Mouse (Mus musculus) adrenal gland, postnatal 0 days (tissue): ENCODE results near the gene Vmn1r81. TPM values are rescaled to one million over a fixed set of nuclear protein-coding genes. Genes with fewer than 3 reads are reported as not detected.

Experiments
- polyA plus RNA-seq: library from polyadenylated mRNA; unstranded; fragments of >200 nt; fragmentation: Nextera tagmentation; extraction: Ambion mirVana; gene quantifications from 2 replicates; pipeline ENCODE4 v1.2.1, GENCODE M21; 2015

Vmn1r81 gene
- not detected in 2 replicates for polyA plus RNA-seq

DNA sequence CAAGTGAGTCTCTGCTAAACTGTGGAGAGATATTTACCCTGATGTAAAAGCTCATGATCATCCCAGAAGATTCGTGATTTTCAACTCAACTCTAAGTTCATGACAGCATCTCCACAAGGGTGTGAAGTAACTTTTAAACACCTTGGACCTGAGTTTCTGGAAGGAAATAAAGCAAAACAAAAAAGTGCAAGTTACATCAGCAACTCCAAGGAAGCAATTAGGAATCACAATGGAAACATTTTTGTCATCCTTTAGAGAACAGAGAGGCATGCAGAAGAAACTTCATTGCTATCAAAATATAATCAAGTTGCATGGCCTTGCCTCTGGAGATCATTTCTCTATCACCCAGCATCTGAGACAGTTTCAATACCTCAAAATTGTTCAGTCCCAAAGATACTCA lies at the start of gene Vmn1r81:
Gene Vmn1r81 (minus strand): TSS at position 101 of the 400 bp plus-strand sequence.

DNA sequence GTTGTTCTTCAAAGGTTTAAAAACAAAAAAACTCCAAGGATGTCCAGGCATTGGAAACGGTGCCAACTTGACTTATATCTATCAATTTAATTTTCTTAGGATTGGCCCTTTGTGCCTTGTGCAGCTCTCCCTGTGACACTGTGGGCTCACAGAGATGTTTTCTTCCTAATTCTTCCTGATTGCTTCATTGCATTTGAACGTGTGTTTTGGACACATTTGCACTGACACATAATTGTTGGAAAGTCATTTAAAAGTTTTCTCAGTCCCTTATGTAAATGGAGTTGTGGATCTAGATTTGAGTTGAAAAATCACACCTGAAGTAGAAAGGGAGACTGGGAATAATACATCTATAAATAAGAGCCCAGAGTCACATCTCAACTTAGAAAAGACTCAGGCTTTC lies 32.1 kb upstream of the Vmn1r81 start, which contains the start of gene Vmn1r82:
Gene Vmn1r82 (plus strand): TSS at position 301 of the 400 bp plus-strand sequence.

Other genes with a start within 250 kb of the Vmn1r81 start
- gene Vmn1r77, start 231.5 kb downstream of the Vmn1r81 start, polyA plus RNA-seq: not detected in 2 replicates
- not detected in 2 replicates for gene Vmn1r78, start 118.0 kb downstream of the Vmn1r81 start, polyA plus RNA-seq
- gene Vmn1r79, start 97.0 kb downstream of the Vmn1r81 start, polyA plus RNA-seq: not detected in 2 replicates
- gene Vmn1r80, start 79.0 kb downstream of the Vmn1r81 start, polyA plus RNA-seq: not detected in 2 replicates
- not detected in 2 replicates for gene Vmn1r82, start 32.2 kb upstream of the Vmn1r81 start, polyA plus RNA-seq
- gene Vmn1r83, start 61.2 kb upstream of the Vmn1r81 start, polyA plus RNA-seq: not detected in 2 replicates
- not detected in 2 replicates for gene Vmn1r84, start 101.0 kb upstream of the Vmn1r81 start, polyA plus RNA-seq
- 4.2 and 5.2 TPM in 2 replicates for gene Zfp551, start 154.5 kb upstream of the Vmn1r81 start, polyA plus RNA-seq
- 14.4 and 14.5 TPM in 2 replicates for gene Zfp606, start 210.0 kb upstream of the Vmn1r81 start, polyA plus RNA-seq
- gene 2900092C05Rik, start 244.2 kb upstream of the Vmn1r81 start, polyA plus RNA-seq: not detected in 2 replicates